Mouse (Mus musculus) testis, adult 2 months (tissue): Measurements from ENCODE around the gene Sh3gl1. TPM values are rescaled to one million over a fixed set of nuclear protein-coding genes. Genes with fewer than 3 reads are reported as not detected.

ENCODE experiments used
- H3K27ac ChIP-seq: fragments of 200-500 bp; 2 replicates; pipeline ENCODE4 v1.5.1; 2012; ENCODE audit warnings: low read depth, low read length; ENCODE audit not compliant: control insufficient read depth, insufficient read depth
- H3K27me3 ChIP-seq: fragments of 200-500 bp; 2 replicates; pipeline ENCODE4 v1.6.1; 2012; ENCODE audit warnings: mild to moderate bottlenecking, low read length, moderate library complexity; ENCODE audit not compliant: control insufficient read depth, insufficient read depth
- H3K36me3 ChIP-seq: fragments of 200-500 bp; 2 replicates; pipeline ENCODE4 v1.6.1; 2012; ENCODE audit warnings: mild to moderate bottlenecking, low read length; ENCODE audit not compliant: control insufficient read depth, insufficient read depth
- H3K4me1 ChIP-seq: fragments of 200-500 bp; 2 replicates; pipeline ENCODE4 v1.6.1; 2012; ENCODE audit warnings: low read length; ENCODE audit not compliant: control insufficient read depth, insufficient read depth
- H3K4me3 ChIP-seq: fragments of 200-500 bp; 2 replicates; pipeline ENCODE4 v1.5.1; 2012; ENCODE audit warnings: low read depth, mild to moderate bottlenecking, low read length, moderate library complexity, mixed read lengths; ENCODE audit not compliant: control insufficient read depth
- CTCF ChIP-seq: fragments of 200-500 bp; IDR thresholded peaks from 2 replicates; pipeline ENCODE4 v1.5.1; 2012; ENCODE audit warnings: low read depth, mild to moderate bottlenecking, inconsistent platforms, low read length, moderate library complexity; ENCODE audit not compliant: control insufficient read depth, insufficient read depth, insufficient replicate concordance
- POLR2A ChIP-seq: fragments of 200-500 bp; IDR thresholded peaks from 2 replicates; pipeline ENCODE4 v1.6.1; 2012; ENCODE audit warnings: low read depth, mild to moderate bottlenecking, inconsistent platforms, low read length, moderate library complexity; ENCODE audit not compliant: control insufficient read depth
- polyA plus RNA-seq: library from polyadenylated mRNA; depleted of rRNA; stranded (reverse); fragments of >200 nt; gene quantifications from 2 replicates; pipeline ENCODE4 v1.2.3, GENCODE M21; 2012; rRNA removed

Gene Sh3gl1
- polyA plus RNA-seq, 1 experiment = 91.9 TPM

- TF ChIP-seq POLR2A = no peak
- TF ChIP-seq CTCF = no peak
- H3K27me3 ChIP-seq = no peaks in the 10 kb centered on the region
- no peaks in the 10 kb centered on the region for H3K36me3 ChIP-seq
- H3K27ac ChIP-seq = no peak overlapping the region
- H3K4me1 ChIP-seq = peaks cover 14% of the 10 kb centered on the region
- H3K4me3 ChIP-seq = no peak overlapping the region
Measured at GRCm38 (mm10) chr17:55971453-55971852, 65.0 kb downstream of the Sh3gl1 start.

DNA sequence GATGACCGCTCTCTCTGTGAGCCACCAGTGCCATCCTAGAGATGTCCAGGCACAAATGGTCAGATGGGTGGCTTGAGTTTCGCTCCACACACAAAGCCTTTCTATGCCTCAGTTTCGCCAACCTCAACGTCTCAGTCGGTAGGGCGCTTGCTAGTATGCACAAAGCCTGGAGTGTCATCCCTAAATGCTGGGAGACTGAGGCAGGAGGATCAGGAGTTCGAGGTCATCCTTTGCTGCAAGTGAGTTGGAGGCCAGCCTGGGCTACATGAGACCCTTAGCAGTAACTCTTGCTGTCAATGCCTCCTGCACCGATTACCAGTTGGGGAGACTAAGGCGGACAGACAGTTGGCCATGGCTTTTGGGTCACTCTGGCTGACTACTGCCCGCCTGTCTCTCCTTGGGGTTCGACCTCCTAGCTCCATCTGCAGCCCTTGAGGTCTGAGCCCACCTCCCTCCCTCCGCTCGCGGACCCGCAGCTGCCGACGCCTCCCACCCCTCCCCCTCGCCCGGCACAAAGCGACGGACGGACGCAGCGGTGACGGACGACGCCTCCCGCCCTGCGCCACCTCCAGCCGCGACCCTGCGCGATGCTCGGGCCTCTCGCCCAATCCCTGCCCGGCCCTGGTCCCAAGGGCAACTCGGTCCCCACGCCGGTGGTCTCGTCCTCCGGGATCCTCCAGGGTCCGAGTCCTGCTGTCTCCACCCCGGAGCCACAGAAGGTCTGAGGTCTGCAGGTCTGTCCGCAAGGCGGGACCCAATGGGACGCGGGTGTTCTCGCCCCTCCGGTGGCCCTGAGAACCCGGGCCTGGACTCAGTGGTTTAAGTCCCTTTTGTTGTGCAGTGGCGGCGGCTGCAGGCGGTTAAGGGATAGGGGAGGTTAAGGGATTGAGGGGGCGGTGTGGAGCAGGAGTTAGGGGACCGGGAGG, 66.2 kb downstream of the Sh3gl1 start, which contains the start of gene Shd:
TSS of gene Shd (plus strand) at position 502 of the 926 bp plus-strand sequence.
- Histone ChIP-seq H3K27me3 (no peaks in the 10 kb centered on the region), H3K4me3 (peak within 1 kb of the TSS; percentile 61), H3K4me1 (peaks cover 14% of the 10 kb centered on the region), H3K36me3 (no peaks in the 10 kb centered on the region), H3K27ac (no peak within 1 kb of the TSS)
- no peak for TF ChIP-seq CTCF
- no peak for TF ChIP-seq POLR2A

- Histone ChIP-seq H3K36me3 (no peaks in the 10 kb centered on the region), H3K4me1 (peaks cover 14% of the 10 kb centered on the region), H3K27me3 (no peaks in the 10 kb centered on the region), H3K4me3 (no peak overlapping the region), H3K27ac (no peak overlapping the region)
- no peak for TF ChIP-seq CTCF
- no peak for TF ChIP-seq POLR2A
Measured at GRCm38 (mm10) chr17:55969560-55969959, 66.9 kb downstream of the Sh3gl1 start.

- Histone ChIP-seq H3K4me3 (no peak overlapping the region), H3K36me3 (no peaks in the 10 kb centered on the region), H3K27ac (no peak overlapping the region), H3K27me3 (no peaks in the 10 kb centered on the region), H3K4me1 (peaks cover 14% of the 10 kb centered on the region)
- TF ChIP-seq POLR2A (no peak), CTCF (no peak)
Measured at GRCm38 (mm10) chr17:55968210-55968609, 68.2 kb downstream of the Sh3gl1 start.

GRCm38 (mm10) chr17:55967186-55967585, 69.2 kb downstream of the Sh3gl1 start:
- H3K4me1 ChIP-seq = peaks cover 14% of the 10 kb centered on the region
- H3K4me3 ChIP-seq = no peak overlapping the region
- H3K27me3 ChIP-seq = no peaks in the 10 kb centered on the region
- no peak overlapping the region for H3K27ac ChIP-seq
- no peaks in the 10 kb centered on the region for H3K36me3 ChIP-seq
- no peak for TF ChIP-seq POLR2A

Other genes with a start within 250 kb of the Sh3gl1 start
- 0.17 and 0.23 TPM in 2 replicates for gene Zfp119a, start 157.7 kb downstream of the Sh3gl1 start, polyA plus RNA-seq
- gene Zfp959, start 144.5 kb downstream of the Sh3gl1 start, polyA plus RNA-seq = 0.19 and 0.59 TPM in 2 replicates
- 0.24 and 0.48 TPM in 2 replicates for gene Zfp119b, start 87.1 kb downstream of the Sh3gl1 start, polyA plus RNA-seq
- 0.53 and 0.75 TPM in 2 replicates for gene Ebi3, start 84.0 kb downstream of the Sh3gl1 start, polyA plus RNA-seq
- 4.9 TPM in 2 replicates for gene Yju2, start 77.5 kb downstream of the Sh3gl1 start, polyA plus RNA-seq
- gene Shd, start 66.2 kb downstream of the Sh3gl1 start, polyA plus RNA-seq = 0.63 and 1.1 TPM in 2 replicates
- gene Fsd1, start 50.1 kb downstream of the Sh3gl1 start, polyA plus RNA-seq = 2.3 and 2.4 TPM in 2 replicates
- gene Stap2, start 31.1 kb downstream of the Sh3gl1 start, polyA plus RNA-seq = 18.4 and 19.1 TPM in 2 replicates
- gene Mpnd, start 30.9 kb downstream of the Sh3gl1 start, polyA plus RNA-seq = 12.7 and 13.1 TPM in 2 replicates
- gene Chaf1a, start 3.8 kb upstream of the Sh3gl1 start, polyA plus RNA-seq = 70.3 and 71.8 TPM in 2 replicates
- gene Ubxn6, start 38.4 kb upstream of the Sh3gl1 start, polyA plus RNA-seq = 646 and 694 TPM in 2 replicates
- 115 and 135 TPM in 2 replicates for gene Hdgfl2, start 43.0 kb upstream of the Sh3gl1 start, polyA plus RNA-seq
- 1.5 and 4.2 TPM in 2 replicates for gene Plin4, start 73.2 kb upstream of the Sh3gl1 start, polyA plus RNA-seq
- gene Plin5, start 81.0 kb upstream of the Sh3gl1 start, polyA plus RNA-seq = 1.7 and 2.7 TPM in 2 replicates
- 3.7 and 5.7 TPM in 2 replicates for gene Lrg1, start 85.4 kb upstream of the Sh3gl1 start, polyA plus RNA-seq
- gene Sema6b, start 103.7 kb upstream of the Sh3gl1 start, polyA plus RNA-seq = 0.28 and 0.63 TPM in 2 replicates
- 0.29 and 0.31 TPM in 2 replicates for gene Tnfaip8l1, start 125.8 kb upstream of the Sh3gl1 start, polyA plus RNA-seq
- 49.9 and 56.7 TPM in 2 replicates for gene Mydgf, start 147.3 kb upstream of the Sh3gl1 start, polyA plus RNA-seq
- gene Dpp9, start 182.3 kb upstream of the Sh3gl1 start, polyA plus RNA-seq = 12.8 and 15.0 TPM in 2 replicates
- gene Fem1a, start 220.2 kb upstream of the Sh3gl1 start, polyA plus RNA-seq = 5.7 and 7.0 TPM in 2 replicates
- 3.4 and 3.7 TPM in 2 replicates for gene Ticam1, start 240.2 kb upstream of the Sh3gl1 start, polyA plus RNA-seq